Mouse (Mus musculus) embryonic fibroblast, embryonic 13.5 days (primary cell): ENCODE results near the gene Sumo3.

ENCODE experiments used
- CTCF ChIP-seq: IDR thresholded peaks from 2 replicates; pipeline ENCODE4 v1.5.1; 2011; ENCODE audit warnings: mild to moderate bottlenecking, control low read depth, low read length, moderate library complexity, borderline replicate concordance; ENCODE audit not compliant: insufficient read depth
- POLR2A ChIP-seq: IDR thresholded peaks from 2 replicates; pipeline ENCODE4 v1.6.1; 2011; ENCODE audit warnings: low read depth, mild to moderate bottlenecking, control low read depth, low read length, moderate library complexity

DNA sequence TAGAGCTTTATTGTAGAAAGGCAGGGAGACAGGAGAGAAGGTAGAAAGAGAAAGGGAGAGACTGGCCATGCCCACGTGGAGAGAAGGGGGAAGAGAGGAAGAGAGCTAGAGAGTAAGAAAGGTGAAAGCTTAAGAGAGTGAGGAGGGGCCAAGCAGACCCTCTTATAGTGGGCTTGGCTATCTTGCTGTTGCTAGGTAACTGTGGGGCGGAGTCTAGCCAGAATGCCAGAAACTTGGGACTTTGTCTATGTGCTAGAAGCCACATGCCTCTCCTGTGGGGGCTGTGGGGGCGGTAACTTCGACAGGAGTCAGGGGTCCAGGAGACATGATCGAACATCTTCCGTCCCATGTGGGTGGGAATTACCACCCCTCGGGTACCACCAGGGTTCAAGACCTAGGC, 36.4 kb upstream of the Sumo3 start:
- TF ChIP-seq CTCF (no peak), POLR2A (no peak)
